Mouse (Mus musculus) kidney, adult 8-10 months (tissue): Measurements from ENCODE around the gene Rab11fip2.

Experiments used
- DNase-seq, 2 experiments: peaks; one replicate each; pipeline ENCODE4 v3.0.0; 2022

Rab11fip2 gene

DNA sequence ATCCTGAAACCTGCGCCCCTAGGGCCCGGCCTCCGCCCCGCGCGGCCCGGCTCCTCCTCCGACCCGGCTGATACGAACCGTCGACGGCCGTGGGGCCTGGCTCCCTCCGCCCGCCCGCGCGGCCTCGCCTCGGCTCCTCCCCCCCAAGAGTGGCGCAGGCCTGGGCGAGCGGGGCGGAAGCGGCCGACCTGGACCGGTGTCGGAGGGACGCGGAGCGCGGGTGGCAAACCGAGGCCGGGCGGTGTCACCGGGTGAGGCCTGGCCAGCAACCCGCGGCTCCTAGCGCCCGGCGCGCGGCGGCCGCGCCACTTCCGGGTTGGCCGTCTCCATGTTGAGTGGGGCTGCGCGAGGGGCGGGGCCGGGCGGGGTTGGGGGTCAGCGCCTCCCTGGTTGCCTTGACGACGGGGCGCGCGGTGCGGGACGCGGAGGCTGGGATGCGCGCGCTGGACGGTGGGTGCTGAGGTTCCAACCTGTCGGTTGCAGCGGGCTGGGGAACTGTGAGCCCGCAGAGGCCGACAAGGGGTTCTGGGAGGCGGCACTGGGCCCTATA lies at the start of gene Rab11fip2:
TSS of gene Rab11fip2 (minus strand) at position 333 of the 550 bp plus-strand sequence.
- DNase-seq: peak; percentile 76 to 79

DNA sequence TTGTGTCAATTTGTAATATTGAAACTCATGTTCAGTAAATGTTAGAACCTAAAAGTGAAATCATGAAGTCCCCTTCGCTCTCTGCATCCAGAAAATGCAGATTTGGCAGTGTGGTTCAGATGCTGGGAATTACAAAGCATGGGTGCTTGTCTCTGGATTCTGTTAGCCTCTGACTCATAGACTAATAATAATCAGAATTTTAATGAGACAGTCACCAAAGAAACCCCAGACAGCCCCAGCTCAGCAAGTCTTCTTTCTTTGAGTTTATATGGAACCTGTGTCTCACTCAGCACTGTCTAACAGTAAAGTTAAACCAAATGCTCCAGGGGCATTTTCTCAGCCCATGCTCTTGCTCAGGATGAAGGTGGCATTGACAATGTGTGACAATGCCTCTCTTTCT lies 38.1 kb upstream of the Rab11fip2 start:
- DNase-seq: no peak

DNA sequence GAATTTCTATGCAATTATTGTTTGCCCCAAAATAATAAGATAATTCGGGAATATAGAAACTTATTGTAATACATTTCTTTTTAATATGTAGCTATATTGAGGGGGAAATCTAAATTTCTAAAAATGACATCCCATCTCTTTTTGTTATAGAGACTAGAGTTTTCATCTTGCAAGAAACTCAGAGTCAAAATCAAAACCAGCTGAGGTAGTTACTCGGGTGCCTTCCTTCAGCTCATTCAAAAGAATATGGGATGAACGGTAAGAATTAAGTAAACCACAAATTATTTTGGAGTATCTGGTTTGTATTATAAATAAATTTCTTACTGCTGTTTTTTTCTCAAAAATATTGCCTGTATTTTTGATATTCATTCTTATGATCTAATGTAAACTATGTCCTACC lies 11.5 kb upstream of the Rab11fip2 start:
- no peak for DNase-seq

GRCm38 (mm10) chr19:59949731-59950130 lies 6.3 kb upstream of the Rab11fip2 start:
- DNase-seq: no peak

GRCm38 (mm10) chr19:59942716-59943321 lies 635 bp downstream of the Rab11fip2 start:
- DNase-seq: peak in 1 of 2 experiments; percentile 8

DNA sequence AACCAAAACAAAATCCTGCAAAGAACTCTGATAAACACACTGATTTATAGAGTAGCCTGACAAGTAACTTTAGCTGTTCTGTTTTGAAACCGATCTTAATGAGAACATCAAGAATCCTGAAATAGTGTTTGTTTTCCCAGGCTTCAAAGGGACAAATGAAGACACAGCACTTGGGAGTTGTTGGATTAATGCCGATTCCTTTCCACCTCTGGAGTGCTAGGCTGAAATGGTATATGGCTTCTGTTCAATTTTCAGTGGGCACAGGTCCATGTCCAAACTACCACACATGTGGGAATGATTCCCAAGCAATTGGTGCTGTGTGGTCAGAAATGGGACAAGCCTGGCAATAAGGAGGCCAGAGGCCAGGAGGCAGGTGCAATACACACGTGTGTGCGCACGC lies 3.7 kb downstream of the Rab11fip2 start:
- DNase-seq: peak; percentile 6 to 9

GRCm38 (mm10) chr19:59932085-59932484 lies 11.4 kb downstream of the Rab11fip2 start:
- no peak for DNase-seq

DNA sequence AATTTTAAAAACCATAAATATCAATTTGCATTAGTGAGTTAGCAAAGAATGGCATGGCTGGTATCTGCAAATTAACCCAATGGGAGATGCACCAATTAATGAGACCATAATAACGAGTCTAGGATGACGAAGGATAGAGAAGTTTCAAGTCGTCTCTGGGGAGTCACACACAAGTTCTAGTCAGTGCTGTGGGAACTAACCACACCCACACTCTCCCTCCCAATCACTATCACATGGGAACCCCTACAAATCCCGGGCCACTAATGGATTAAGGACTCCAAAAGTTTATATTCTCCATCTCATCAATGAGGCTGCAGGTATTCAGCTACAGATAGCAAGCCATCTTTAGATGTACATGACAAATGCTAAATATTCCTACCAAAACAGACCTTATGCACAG lies 14.8 kb downstream of the Rab11fip2 start:
- no peak for DNase-seq

GRCm38 (mm10) chr19:59926125-59926524 lies 17.3 kb downstream of the Rab11fip2 start:
- DNase-seq: no peak

GRCm38 (mm10) chr19:59920846-59921245 lies 22.6 kb downstream of the Rab11fip2 start:
- no peak for DNase-seq

DNA sequence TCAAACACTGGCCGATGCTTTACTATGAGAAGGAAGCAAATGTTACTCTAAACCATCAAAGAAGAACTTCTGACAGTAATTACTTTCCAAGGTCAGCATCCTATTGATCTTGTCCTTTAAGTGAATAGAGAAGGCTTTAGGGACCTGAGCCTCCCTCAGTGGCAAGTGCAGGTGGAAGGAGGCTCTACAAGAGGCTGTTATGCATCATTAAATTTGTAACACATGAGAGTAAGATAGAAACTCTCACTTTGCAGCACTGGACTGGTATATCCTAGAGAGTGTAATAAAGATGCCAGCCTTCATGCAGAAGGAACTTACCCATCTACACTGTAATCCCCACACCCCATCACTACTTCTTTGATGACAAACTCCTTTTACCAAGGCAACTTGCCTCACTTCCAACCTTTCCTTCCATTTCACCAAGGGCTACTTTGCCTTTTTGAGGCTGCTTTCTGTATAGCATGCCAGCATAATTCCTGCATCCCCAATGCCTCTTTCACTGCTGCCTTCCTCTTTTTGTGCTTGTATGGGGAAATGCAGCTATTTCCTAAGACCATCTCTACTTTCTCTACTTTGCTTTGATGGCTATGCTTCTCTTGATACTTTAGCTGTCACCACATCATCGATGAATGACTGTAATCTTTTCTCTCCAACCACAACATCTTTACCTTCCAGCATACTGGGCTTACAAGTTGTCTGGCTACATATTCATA lies 25.4 kb downstream of the Rab11fip2 start:
- no peak for DNase-seq

DNA sequence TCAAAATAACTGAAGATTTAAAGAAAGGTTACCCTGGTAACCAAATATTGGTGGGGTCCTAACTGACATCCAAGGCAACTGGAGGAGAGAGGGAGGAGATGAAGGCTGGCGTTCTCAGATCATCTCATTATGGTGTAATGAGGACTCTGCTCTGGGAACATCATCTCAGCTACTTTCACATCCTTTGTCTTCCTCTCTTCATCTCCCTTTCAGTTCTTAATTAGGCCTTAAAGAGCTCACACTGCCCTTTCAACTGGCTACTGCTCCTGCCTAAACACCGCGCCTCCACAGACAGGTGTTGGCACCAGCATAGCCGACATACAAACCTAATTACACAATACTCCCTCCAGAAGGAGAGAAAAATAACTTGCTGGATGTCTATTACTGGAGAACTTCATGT lies 31.9 kb downstream of the Rab11fip2 start:
- DNase-seq: no peak

- no peak for DNase-seq
Measured at GRCm38 (mm10) chr19:59905296-59906081, 38.0 kb downstream of the Rab11fip2 start.

- no peak for DNase-seq
Measured at GRCm38 (mm10) chr19:59899965-59900364, 43.5 kb downstream of the Rab11fip2 start.

DNA sequence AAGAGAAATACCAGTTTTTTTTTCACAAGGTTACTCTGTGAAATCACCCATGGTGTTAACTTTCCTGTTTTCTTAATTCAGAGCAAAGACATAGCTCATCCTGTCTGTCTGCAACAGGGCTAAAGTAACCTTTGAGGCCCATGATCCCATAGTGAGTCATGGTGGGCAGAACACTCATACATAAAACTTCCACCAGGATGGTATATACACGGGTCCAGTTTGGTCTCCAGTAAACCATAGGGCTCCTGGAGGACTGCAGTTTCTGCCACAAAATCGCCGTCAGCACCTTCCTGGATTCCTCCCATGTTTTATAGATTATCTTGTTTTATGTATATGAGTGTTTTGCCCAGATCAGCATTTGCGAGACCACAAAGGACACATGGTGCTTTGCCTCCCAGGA lies 45.2 kb downstream of the Rab11fip2 start:
- DNase-seq: no peak

DNA sequence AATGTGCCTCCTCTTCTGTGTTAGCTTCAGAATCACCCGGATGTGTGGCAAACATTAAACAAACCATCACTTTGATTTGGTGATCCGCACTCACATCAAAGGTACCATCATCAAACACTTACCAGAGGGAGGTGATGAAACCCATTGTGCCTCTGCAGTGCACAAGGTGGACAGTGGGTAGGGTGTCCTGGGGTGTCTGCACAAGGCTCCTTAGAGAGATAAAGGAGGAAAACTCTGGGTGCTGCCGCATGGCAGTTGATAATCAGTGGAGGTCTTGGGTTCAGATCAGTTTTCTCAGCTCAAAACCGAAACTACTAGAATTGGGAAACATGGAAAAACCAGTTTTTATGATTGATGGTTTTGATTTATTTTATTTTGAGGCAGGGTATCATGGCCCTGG lies 54.1 kb downstream of the Rab11fip2 start:
- DNase-seq: no peak

DNA sequence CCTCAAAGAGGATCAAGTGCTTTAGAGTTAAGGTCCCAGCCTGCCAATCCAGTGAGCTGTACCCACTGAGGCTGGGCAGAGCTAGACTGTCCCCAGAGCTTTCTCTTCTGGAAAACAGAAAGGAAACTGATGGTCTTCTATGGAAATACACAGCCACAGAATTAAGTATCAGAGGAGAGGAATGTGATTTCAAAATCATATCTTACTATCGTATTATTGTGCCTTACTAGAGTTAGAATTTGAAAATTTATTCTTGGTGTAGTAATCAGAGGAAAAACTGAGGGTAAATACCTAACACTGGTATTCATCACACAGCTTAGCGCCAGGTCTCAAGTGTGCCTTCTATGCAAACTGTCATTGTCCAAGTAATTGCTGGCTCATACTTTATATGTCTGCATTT lies 54.6 kb downstream of the Rab11fip2 start:
- DNase-seq: no peak

GRCm38 (mm10) chr19:59887866-59888265 lies 55.6 kb downstream of the Rab11fip2 start:
- no peak for DNase-seq

DNA sequence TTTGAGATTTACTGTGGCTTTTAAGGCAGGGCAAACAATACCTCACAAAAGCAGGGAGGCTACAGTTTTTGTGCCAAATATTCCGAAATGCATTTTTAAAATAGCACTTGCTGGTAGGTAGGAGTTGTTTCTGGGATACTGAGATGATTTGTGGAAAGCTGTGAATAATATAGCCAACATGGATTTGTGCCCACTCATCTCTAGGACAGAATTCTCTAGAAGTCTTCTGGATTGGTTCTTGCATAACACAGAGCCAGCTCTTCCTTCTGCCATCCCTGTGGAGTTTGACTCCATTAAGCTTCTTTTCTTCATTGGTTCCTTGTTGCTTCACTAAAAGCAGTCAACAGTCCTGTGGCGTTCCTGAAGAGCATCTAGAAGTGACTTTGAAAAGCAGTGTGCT lies 58.2 kb downstream of the Rab11fip2 start:
- DNase-seq: no peak

- no peak for DNase-seq
Measured at GRCm38 (mm10) chr19:59877238-59877637, 66.2 kb downstream of the Rab11fip2 start.

GRCm38 (mm10) chr19:59866666-59867065 lies 76.8 kb downstream of the Rab11fip2 start:
- no peak for DNase-seq

DNA sequence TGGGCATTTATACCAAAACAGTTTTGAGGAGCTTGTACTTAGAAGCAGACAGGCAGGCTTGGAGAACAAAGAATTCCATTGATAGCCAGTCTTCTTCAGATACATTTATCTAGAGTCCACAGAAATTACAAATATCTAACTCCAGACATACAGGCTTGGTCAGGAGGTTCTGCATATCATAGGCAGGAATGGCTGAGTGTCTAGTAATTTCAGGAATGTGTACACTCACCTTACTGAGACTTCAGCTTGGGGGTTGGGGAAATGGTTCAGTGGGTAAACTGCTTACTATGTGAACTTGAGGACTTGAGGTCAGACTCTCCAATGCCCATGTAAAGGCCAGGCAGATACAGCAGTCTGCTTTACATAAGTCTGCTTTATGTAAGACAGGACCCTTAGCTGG lies 81.0 kb downstream of the Rab11fip2 start:
- DNase-seq: no peak

DNA sequence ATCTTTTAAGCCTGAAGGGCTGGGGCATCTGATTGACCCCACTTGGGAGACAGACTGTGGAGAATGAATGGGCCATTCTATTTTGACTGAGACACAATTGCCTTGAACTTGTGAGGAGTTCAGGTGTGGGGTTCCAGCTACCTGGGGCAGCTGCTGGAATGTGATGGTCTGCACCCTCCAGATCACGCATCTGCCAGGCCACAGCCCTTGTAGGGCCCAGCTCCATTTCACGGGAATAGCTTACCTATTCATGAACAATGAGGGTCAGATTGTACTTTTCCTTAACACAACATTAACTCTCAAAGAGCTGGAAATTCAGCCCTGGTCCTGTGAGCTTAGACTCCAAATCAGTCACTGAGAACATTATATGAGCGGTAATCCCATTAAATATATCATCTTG lies 82.7 kb downstream of the Rab11fip2 start:
- no peak for DNase-seq

- DNase-seq: no peak
Measured at GRCm38 (mm10) chr19:59853061-59853460, 90.4 kb downstream of the Rab11fip2 start.
